In genomic region chr11:70668771-70669505, GRCm38 (mm10) we compare ENCODE assay signal across 7 mouse cellular contexts. TPM values are rescaled to one million over a fixed set of nuclear protein-coding genes. Genes with fewer than 3 reads are reported as not detected.
DNase-seq lines count a peak whose midpoint lies in the region; ATAC-seq lines count a peak whose summit lies in the region.

Spag7 (minus strand) TSS chr11:70669416.

- peak within 1 kb of the TSS; percentile 80 for H3K4me2 ChIP-seq in intestine, embryonic 15.5 days (replicated peaks)

- intact Hi-C loops in gastrocnemius, postnatal 36 days (cut with DNase I) = loop anchor here (2.0 kb wide), 1 partner anchor 14 kb away; the partner anchor contains the start of gene Pfn1
- intact Hi-C loops in left cerebral cortex, postnatal 25 days (cut with DNase I) = loop anchor here (2.0 kb wide), 2 partner anchors 14 to 18 kb away; partner anchors contain the start of gene Pfn1

- H3K9ac ChIP-seq in intestine, embryonic 15.5 days = peak within 1 kb of the TSS; percentile 72

- H3K9me3 ChIP-seq in intestine, embryonic 15.5 days = no peaks in the 10 kb centered on the region
- no peaks in the 10 kb centered on the region for H3K9me3 ChIP-seq in midbrain, embryonic 10.5 days (replicated peaks)

- peak within 1 kb of the TSS; percentile 65 for H3K4me3 ChIP-seq in intestine, embryonic 15.5 days (replicated peaks)
- H3K4me3 ChIP-seq in midbrain, embryonic 10.5 days = peak within 1 kb of the TSS; percentile 69

- peak; percentile 97 for ATAC-seq in intestine, embryonic 15.5 days

- peaks cover 18% of the 10 kb centered on the region for H3K36me3 ChIP-seq in intestine, embryonic 15.5 days
- peaks cover 57% of the 10 kb centered on the region for H3K36me3 ChIP-seq in midbrain, embryonic 10.5 days

- H3K4me1 ChIP-seq in intestine, embryonic 15.5 days (replicated peaks) = peaks cover 17% of the 10 kb centered on the region
- peaks cover 39% of the 10 kb centered on the region for H3K4me1 ChIP-seq in midbrain, embryonic 10.5 days

- DNase-seq in adrenal gland, adult 2 months = peak; percentile 98
- DNase-seq in embryo, embryonic 11.5 days (ENCODE audit: low read depth, low spot score) = peak; percentile 96
- DNase-seq in gastrocnemius, postnatal 36 days = peak; percentile 95
- DNase-seq in left cerebral cortex, postnatal 25 days (ENCODE audit: low spot score in 2 of 2) = peak; percentile 98 to 100
- peak; percentile 95 for DNase-seq in midbrain, embryonic 10.5 days (ENCODE audit: low spot score)
- DNase-seq in right cerebral cortex, postnatal 4 days = peak; percentile 90

- WGBS in intestine, embryonic 15.5 days = under 1% methylated on average over 44 of the region's 44 CpGs
- WGBS in midbrain, embryonic 10.5 days = under 1% methylated on average over 44 of the region's 44 CpGs

- H3K27ac ChIP-seq in intestine, embryonic 15.5 days = peak within 1 kb of the TSS; percentile 99
- peak within 1 kb of the TSS; percentile 95 for H3K27ac ChIP-seq in midbrain, embryonic 10.5 days (replicated peaks)

- H3K27me3 ChIP-seq in intestine, embryonic 15.5 days (replicated peaks) = no peaks in the 10 kb centered on the region
- H3K27me3 ChIP-seq in midbrain, embryonic 10.5 days (ENCODE audit: low read depth, poor library complexity, severe bottlenecking) = no peaks in the 10 kb centered on the region

RNA-seq across cellular contexts. Expression of gene Spag7, which starts in this region (rescaled TPM):
- total RNA-seq in adrenal gland, adult 2 months (2021) = 10 to 100 TPM; 83.5 to 85.9 TPM
- polyA plus RNA-seq in adrenal gland, adult 2 months (2012; rRNA removed) = 12.3 and 16.0 TPM in 2 replicates
- 10 to 100 TPM; 78.9 to 81.6 TPM for total RNA-seq in gastrocnemius, postnatal 36 days (2021)
- 132 and 154 TPM in 2 replicates for polyA plus RNA-seq in intestine, embryonic 15.5 days (2015; fragmentation: Nextera tagmentation; extraction: Ambion mirVana)
- total RNA-seq in left cerebral cortex, postnatal 25 days (2021) = 10 to 100 TPM; 49.3 to 50.7 TPM
- polyA plus RNA-seq in midbrain, embryonic 10.5 days (2016; fragmentation: Nextera tagmentation; extraction: Ambion mirVana) = 186 TPM in 2 replicates

Comparison
In these comparisons a context has a peak if more than half of its experiments do, and no peak if none do; other contexts are left out.
1. Peak in every context shown above with its lines: DNase-seq, ATAC-seq, H3K4me3 ChIP-seq and H3K27ac ChIP-seq.